Mouse (Mus musculus) skeletal muscle tissue, postnatal 0 days (tissue): ENCODE results near the gene Atg16l2. TPM values are rescaled to one million over a fixed set of nuclear protein-coding genes. Genes with fewer than 3 reads are reported as not detected.

ENCODE experiments used
- polyA plus RNA-seq: library from polyadenylated mRNA; unstranded; fragments of >200 nt; fragmentation: Nextera tagmentation; extraction: Ambion mirVana; gene quantifications from 2 replicates; pipeline ENCODE4 v1.2.1, GENCODE M21; 2015

The Atg16l2 gene
- 5.5 and 6.3 TPM in 2 replicates for polyA plus RNA-seq

DNA sequence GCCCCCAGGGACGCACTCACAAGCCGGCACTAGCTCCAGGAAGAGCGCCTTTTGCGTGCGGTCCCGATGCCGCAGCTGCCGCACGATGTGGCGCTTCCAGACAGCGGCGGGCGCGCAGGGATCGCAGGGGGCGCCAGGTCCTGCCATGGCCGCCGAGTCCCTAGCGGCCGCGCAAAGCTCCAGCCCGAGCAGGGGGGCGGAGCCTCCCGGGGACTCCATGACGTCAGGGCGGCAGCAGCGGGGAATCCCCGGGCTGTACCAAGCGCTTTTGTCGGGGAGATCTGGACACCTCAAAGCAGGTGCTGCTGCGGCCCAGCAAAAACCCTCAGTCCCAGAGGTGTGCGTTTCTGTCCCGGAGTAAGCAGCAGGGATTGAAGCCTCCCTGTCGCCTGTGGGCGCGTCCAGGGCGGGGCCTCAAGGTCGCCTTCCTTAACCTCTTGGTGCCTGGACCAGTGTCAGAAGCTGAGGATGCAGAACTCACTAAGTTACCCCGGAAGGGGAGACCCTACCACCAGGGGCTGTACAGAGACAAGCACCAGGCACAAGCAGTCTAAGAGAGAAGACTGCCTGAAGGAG is at the start of gene Atg16l2:
Gene Atg16l2 (minus strand): TSS at position 371 of the 576 bp plus-strand sequence.

DNA sequence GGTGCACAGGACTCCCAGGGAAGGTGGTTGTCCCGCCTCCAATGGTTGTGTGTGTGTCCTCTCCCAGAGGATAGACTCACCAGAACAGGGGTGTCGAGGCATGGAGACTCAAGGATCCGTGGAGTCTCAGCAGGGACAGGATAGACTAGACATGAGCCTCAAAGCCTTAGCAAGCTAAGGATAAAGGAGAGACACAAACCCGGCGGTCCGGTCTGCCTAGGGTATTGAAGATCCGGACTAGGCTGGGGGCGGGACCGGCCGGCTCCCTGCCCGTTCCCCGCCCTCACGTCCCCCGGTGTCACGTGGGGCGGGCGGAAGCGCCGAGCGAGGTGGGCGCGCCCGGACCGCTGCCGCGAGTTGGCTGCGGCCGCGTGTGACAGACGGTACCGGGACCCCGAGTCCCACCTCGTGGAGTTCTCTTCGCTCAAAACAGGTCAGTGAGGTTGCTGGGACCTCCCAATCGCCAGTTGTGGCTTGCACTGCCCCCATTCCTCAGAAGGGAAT is 45.8 kb upstream of the Atg16l2 start, which contains the start of gene Arap1:
Gene Arap1 (plus strand): TSS at position 301 of the 504 bp plus-strand sequence.

DNA sequence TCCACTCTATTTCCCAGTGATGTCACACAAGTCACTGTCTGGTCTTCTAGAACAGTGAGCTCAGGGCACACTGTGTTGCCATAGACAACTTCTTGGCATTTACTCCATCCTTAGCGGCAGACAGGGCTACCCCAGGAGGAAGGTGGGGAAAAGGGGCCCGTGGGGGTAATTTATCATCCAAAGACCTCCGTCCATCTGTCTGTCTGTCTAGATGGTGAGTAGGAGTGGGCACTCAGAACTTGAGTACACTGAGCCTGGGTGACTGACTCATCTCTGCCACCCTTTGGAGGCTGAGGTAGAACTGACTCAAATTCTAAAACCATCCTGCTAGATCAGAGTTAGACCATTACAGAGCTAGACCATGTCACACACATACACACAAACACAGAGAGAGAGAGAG is 15.0 kb upstream of the Atg16l2 start, which contains the start of gene Stard10:
Gene Stard10 (plus strand): TSS at position 73 of the 400 bp plus-strand sequence.

Other genes with a start within 250 kb of the Atg16l2 start
- gene Fchsd2, start 209.4 kb downstream of the Atg16l2 start, polyA plus RNA-seq = 6.6 and 6.8 TPM in 2 replicates
- 3.5 and 4.8 TPM in 2 replicates for gene Stard10, start 14.8 kb upstream of the Atg16l2 start, polyA plus RNA-seq
- 25.1 and 29.6 TPM in 2 replicates for gene Arap1, start 45.8 kb upstream of the Atg16l2 start, polyA plus RNA-seq
- gene Gm45837, start 108.6 kb upstream of the Atg16l2 start, polyA plus RNA-seq = not detected in 2 replicates
- 35.9 and 37.2 TPM in 2 replicates for gene Pde2a, start 119.4 kb upstream of the Atg16l2 start, polyA plus RNA-seq